Comparison of ENCODE assay signal across 32 mouse cellular contexts in the genomic region with DNA sequence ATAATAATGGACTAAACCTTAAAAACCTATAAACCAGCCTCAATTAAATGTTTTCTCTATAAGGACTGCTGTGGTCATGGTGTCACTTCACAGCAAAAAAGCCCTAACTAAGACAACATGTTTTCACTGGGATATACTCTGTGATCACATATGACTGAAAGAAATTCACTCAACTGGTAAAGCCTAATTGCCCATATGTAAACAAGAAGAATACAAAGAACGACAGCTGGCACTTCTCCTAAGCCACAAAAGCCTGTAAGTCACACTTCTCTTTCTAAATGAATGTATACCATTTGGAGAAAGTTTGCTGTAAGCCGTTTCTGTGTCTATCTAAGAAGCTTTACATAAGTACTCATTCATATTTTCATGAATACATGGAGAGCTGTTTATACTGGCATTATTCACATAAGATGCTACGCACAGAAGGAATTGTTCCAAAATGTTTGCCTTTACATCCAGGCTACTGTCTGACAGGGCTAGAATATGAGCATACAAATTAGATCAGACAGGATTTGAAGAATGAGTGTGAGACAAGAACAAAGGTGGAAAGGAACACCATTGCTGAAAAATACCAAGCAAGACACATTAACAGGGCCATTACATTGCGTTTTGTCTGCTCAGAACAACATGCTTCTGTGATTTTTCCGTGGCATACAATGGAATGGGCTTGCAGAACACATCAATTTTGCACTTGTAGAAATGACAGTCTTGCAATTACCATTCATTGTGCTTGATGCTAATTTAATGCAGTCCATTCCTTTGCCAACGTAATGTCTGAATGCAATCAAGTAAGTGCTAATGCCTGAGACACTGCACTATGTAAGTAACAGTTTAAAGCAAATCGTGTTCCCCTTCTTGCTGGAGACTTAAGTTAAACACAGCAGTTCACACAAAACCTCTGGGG.
DNase-seq lines count a peak whose midpoint lies in the region; ATAC-seq and TF ChIP-seq lines count a peak whose summit lies in the region.
"Had no signal": no experiment of that assay in that cellular context is flagged by ENCODE, and none has a peak within 500 bp of the region (broad histone marks: within the 10 kb centered on the region; RNA-seq: fewer than 3 reads in every experiment).

No protein-coding gene starts in this region.

- no peaks in the 10 kb centered on the region for H3K27me3 ChIP-seq in forebrain, embryonic 11.5 days (ENCODE audit: control insufficient read depth, insufficient read depth, low read length)
- peaks cover 4% of the 10 kb centered on the region for H3K27me3 ChIP-seq in forebrain, embryonic 10.5 days (ENCODE audit: poor library complexity, severe bottlenecking)
- H3K27me3 ChIP-seq in lung, embryonic 14.5 days (ENCODE audit: insufficient read depth, low read length) = no peaks in the 10 kb centered on the region
- no peaks in the 10 kb centered on the region for H3K27me3 ChIP-seq in forebrain, embryonic 16.5 days (replicated peaks; ENCODE audit: control insufficient read depth, insufficient read depth, low read length)
- H3K27me3 ChIP-seq: embryonic facial prominence, embryonic 13.5 days; liver, embryonic 15.5 days; neural tube, embryonic 12.5 days; Patski had no signal

- DNase-seq in forebrain, embryonic 11.5 days (ENCODE audit: low spot score) = no peak
- DNase-seq in forebrain, embryonic 10.5 days (ENCODE audit: extremely low spot score, low spot score) = no peak
- DNase-seq in lung, embryonic 14.5 days = peak; percentile 20
- DNase-seq in lung, adult 18-20 months = no peak
- peak; percentile 26 for DNase-seq in brain, embryonic 18.5 days (ENCODE audit: low read depth, low spot score)
- no peak for DNase-seq in ovary, postnatal 36 days (ENCODE audit: low spot score)
- DNase-seq in left cerebral cortex, postnatal 10 days (ENCODE audit: extremely low spot score in 1 of 2, low spot score in 2 of 2) = no peak
- DNase-seq: adrenal gland, postnatal 10 days; cerebellum, adult 11-12 months; cerebellum, adult 9-11 months; embryo, embryonic 11 days; gastrocnemius, adult 2 months; gastrocnemius, postnatal 36 days; heart, adult 18-20 months; heart, postnatal 4 days; kidney, adult 11 months; kidney, postnatal 14 days; layer of hippocampus, adult 9-11 months; lung, postnatal 36 days; right cerebral cortex, postnatal 14 days; thymus, postnatal 4 days had no signal

- H3K9me3 ChIP-seq in forebrain, embryonic 11.5 days (ENCODE audit: control insufficient read depth, low read length) = no peaks in the 10 kb centered on the region
- no peaks in the 10 kb centered on the region for H3K9me3 ChIP-seq in forebrain, embryonic 10.5 days
- no peaks in the 10 kb centered on the region for H3K9me3 ChIP-seq in lung, embryonic 14.5 days (ENCODE audit: low read depth, low read length)
- H3K9me3 ChIP-seq in forebrain, embryonic 16.5 days (ENCODE audit: control insufficient read depth, low read length) = no peaks in the 10 kb centered on the region
- H3K9me3 ChIP-seq: embryonic facial prominence, embryonic 13.5 days; G1E; limb, embryonic 12.5 days; liver, embryonic 15.5 days; neural tube, embryonic 12.5 days had no signal

- no peak overlapping the region for H3K9ac ChIP-seq in forebrain, embryonic 11.5 days (ENCODE audit: low read length)
- H3K9ac ChIP-seq in lung, embryonic 14.5 days = no peak overlapping the region
- H3K9ac ChIP-seq in forebrain, embryonic 16.5 days (replicated peaks; ENCODE audit: low read depth, low read length) = no peak overlapping the region
- H3K9ac ChIP-seq: embryonic facial prominence, embryonic 13.5 days; limb, embryonic 12.5 days; liver, embryonic 15.5 days; neural tube, embryonic 12.5 days had no signal

- no peak overlapping the region for H3K4me3 ChIP-seq in forebrain, embryonic 11.5 days (ENCODE audit: low read depth, low read length)
- no peak overlapping the region for H3K4me3 ChIP-seq in forebrain, embryonic 10.5 days
- no peak overlapping the region for H3K4me3 ChIP-seq in lung, embryonic 14.5 days (ENCODE audit: low read depth, low read length)
- H3K4me3 ChIP-seq in forebrain, embryonic 16.5 days (replicated peaks; ENCODE audit: low read length) = no peak overlapping the region
- H3K4me3 ChIP-seq: embryonic facial prominence, embryonic 13.5 days; erythroblast, embryonic 14.5 days; gastrocnemius, adult 2 months; limb, embryonic 12.5 days; liver, embryonic 15.5 days; myocyte; neural tube, embryonic 12.5 days had no signal

- intact Hi-C loops in left cerebral cortex, postnatal 10 days (cut with DNase I) = no loop called here

- no peak for TF ChIP-seq CTCF in lung, embryonic 14.5 days (IDR thresholded peaks at IDR 0.05; ENCODE audit: low read depth)

- WGBS in forebrain, embryonic 11.5 days = 62% methylated on average over 7 of the region's 7 CpGs
- WGBS in forebrain, embryonic 10.5 days = 83% methylated on average over 7 of the region's 7 CpGs
- 47% methylated on average over 7 of the region's 7 CpGs for WGBS in lung, embryonic 14.5 days
- WGBS in forebrain, embryonic 16.5 days = 19% methylated on average over 7 of the region's 7 CpGs

- no peak; the same call in 1 of the 2 replicates for ATAC-seq in forebrain, embryonic 11.5 days (replicated peaks; ENCODE audit: low FRiP score)
- no peak for ATAC-seq in lung, embryonic 14.5 days (ENCODE audit: insufficient read depth)
- peak; percentile 88 for ATAC-seq in forebrain, embryonic 16.5 days
- ATAC-seq: midbrain, embryonic 16.5 days; Patski had no signal

- H3K27ac ChIP-seq in forebrain, embryonic 11.5 days (ENCODE audit: low read depth, low read length) = 0 out of 2 replicates have a peak overlapping the region, but pooled peaks have one; percentile 18
- H3K27ac ChIP-seq in forebrain, embryonic 10.5 days = no peak overlapping the region
- no peak overlapping the region for H3K27ac ChIP-seq in lung, embryonic 14.5 days (ENCODE audit: low read depth)
- H3K27ac ChIP-seq in forebrain, embryonic 16.5 days (ENCODE audit: low read length) = peak overlapping the region; percentile 65
- H3K27ac ChIP-seq: embryonic facial prominence, embryonic 13.5 days; gastrocnemius, adult 2 months; limb, embryonic 12.5 days; liver, embryonic 15.5 days; neural tube, embryonic 12.5 days had no signal

- no peak overlapping the region for H3K4me2 ChIP-seq in forebrain, embryonic 11.5 days (ENCODE audit: low read depth, low read length, severe bottlenecking)
- H3K4me2 ChIP-seq in lung, embryonic 14.5 days = no peak overlapping the region
- no peak overlapping the region for H3K4me2 ChIP-seq in forebrain, embryonic 16.5 days (ENCODE audit: low read length)
- H3K4me2 ChIP-seq: embryonic facial prominence, embryonic 13.5 days; heart, embryonic 11.5 days; limb, embryonic 12.5 days; liver, embryonic 15.5 days; neural tube, embryonic 12.5 days had no signal

- H3K4me1 ChIP-seq in forebrain, embryonic 11.5 days (replicated peaks; ENCODE audit: control insufficient read depth, insufficient read depth, low read length) = no peaks in the 10 kb centered on the region; the same call in 1 of the 2 replicates
- H3K4me1 ChIP-seq in forebrain, embryonic 10.5 days = no peaks in the 10 kb centered on the region
- no peaks in the 10 kb centered on the region for H3K4me1 ChIP-seq in lung, embryonic 14.5 days (ENCODE audit: insufficient read depth)
- H3K4me1 ChIP-seq in forebrain, embryonic 16.5 days (replicated peaks; ENCODE audit: control insufficient read depth, insufficient read depth, low read length) = peaks cover 9% of the 10 kb centered on the region
- H3K4me1 ChIP-seq: embryonic facial prominence, embryonic 13.5 days; limb, embryonic 12.5 days; liver, embryonic 15.5 days; neural tube, embryonic 12.5 days had no signal

- no peaks in the 10 kb centered on the region for H3K36me3 ChIP-seq in forebrain, embryonic 11.5 days (ENCODE audit: control insufficient read depth, insufficient read depth, low read length)
- no peaks in the 10 kb centered on the region for H3K36me3 ChIP-seq in forebrain, embryonic 10.5 days (replicated peaks)
- H3K36me3 ChIP-seq in lung, embryonic 14.5 days (ENCODE audit: insufficient read depth) = no peaks in the 10 kb centered on the region
- H3K36me3 ChIP-seq in forebrain, embryonic 16.5 days (ENCODE audit: control insufficient read depth, insufficient read depth) = no peaks in the 10 kb centered on the region
- H3K36me3 ChIP-seq: embryonic facial prominence, embryonic 13.5 days; G1E; limb, embryonic 12.5 days; liver, embryonic 15.5 days; neural tube, embryonic 12.5 days had no signal

Comparison
In these comparisons a context has a peak if more than half of its experiments do, and no peak if none do; other contexts are left out.
1. DNase-seq: peak in lung, embryonic 14.5 days (single experiment) and brain, embryonic 18.5 days (single experiment); none in forebrain, embryonic 11.5 days (single experiment), forebrain, embryonic 10.5 days (single experiment), lung, adult 18-20 months (0 of 2), ovary, postnatal 36 days (single experiment) and left cerebral cortex, postnatal 10 days (0 of 2).
2. H3K27ac ChIP-seq: peak in forebrain, embryonic 11.5 days (single experiment) and forebrain, embryonic 16.5 days (single experiment); none in forebrain, embryonic 10.5 days (single experiment) and lung, embryonic 14.5 days (single experiment).